Mouse (Mus musculus) hindbrain, postnatal 0 days (tissue): ENCODE results near the gene Cldn34b2. TPM values are rescaled to one million over a fixed set of nuclear protein-coding genes. Genes with fewer than 3 reads are reported as not detected.
A peak's percentile ranks its signal among the peaks of the same experiment; 100 is the strongest.
"Not testable (repeated sequence)": the region's sequence is repeated elsewhere in the genome, so short reads cannot be mapped to it uniquely, and the experiment has no call there.

Source experiments
- ATAC-seq: fragments of 200-750 bp; cut with Nextera tagmentation; 2 replicates; pipeline ENCODE4 v1.8.0; 2017; ENCODE audit warnings: mild to moderate bottlenecking, moderate TSS enrichment, moderate library complexity
- DNase-seq: peaks from one replicate; pipeline ENCODE4 v3.0.0-alpha.2; 2015; ENCODE audit warnings: low spot score
- H3K27ac ChIP-seq: fragments of 300-500 bp; sonication (generic); 2 replicates; pipeline ENCODE4 v1.5.1; 2014; ENCODE audit warnings: mild to moderate bottlenecking
- H3K27me3 ChIP-seq: fragments of 300-500 bp; sonication (generic); 2 replicates; pipeline ENCODE4 v1.6.1; 2014; ENCODE audit warnings: low read length, mixed read lengths; ENCODE audit not compliant: insufficient read depth
- H3K36me3 ChIP-seq: fragments of 300-500 bp; sonication (generic); 2 replicates; pipeline ENCODE4 v1.6.1; 2014; ENCODE audit warnings: low read length, mixed read lengths; ENCODE audit not compliant: insufficient read depth
- H3K4me1 ChIP-seq: fragments of 300-500 bp; sonication (generic); 2 replicates; pipeline ENCODE4 v1.6.1; 2014; ENCODE audit warnings: antibody characterized with exemption, low read length, mixed read lengths; ENCODE audit not compliant: insufficient read depth
- H3K4me2 ChIP-seq: fragments of 300-500 bp; sonication (generic); 2 replicates; pipeline ENCODE4 v1.6.1; 2014; ENCODE audit warnings: low read depth, mild to moderate bottlenecking, low read length, moderate library complexity, mixed read lengths
- H3K4me3 ChIP-seq: fragments of 300-500 bp; sonication (generic); 2 replicates; pipeline ENCODE4 v1.5.1; 2014; ENCODE audit warnings: low read length
- H3K9ac ChIP-seq: fragments of 300-500 bp; sonication (generic); replicated peaks from 2 replicates; pipeline ENCODE4 v1.6.1; 2014; ENCODE audit warnings: mild to moderate bottlenecking, low read length, moderate library complexity, mixed read lengths
- H3K9me3 ChIP-seq: fragments of 300-500 bp; sonication (generic); 2 replicates; pipeline ENCODE4 v1.6.1; 2016; ENCODE audit warnings: low read length, mixed read lengths
- CTCF ChIP-seq: IDR thresholded peaks from 2 replicates; pipeline ENCODE4 v1.5.1; 2016; ENCODE audit warnings: antibody characterized with exemption, control low read depth, low read depth
- WGBS: fragments of 180-500 bp; shearing (Covaris S2); extraction: QIAGEN DNeasy Blood & Tissue Kit; methylation state at CpG from one replicate; pipeline ENCODE4 v1.1.7; 2014; 5-methylcytosine and 5-hydroxymethylcytosine counted together
- polyA plus RNA-seq: library from polyadenylated mRNA; unstranded; fragments of >200 nt; fragmentation: Nextera tagmentation; extraction: Ambion mirVana; gene quantifications from 2 replicates; pipeline ENCODE4 v1.2.1, GENCODE M21; 2015
- total RNA-seq: library from RNA; depleted of rRNA; stranded (reverse); fragments of >200 nt; gene quantifications from 2 replicates; pipeline ENCODE4 v1.2.3, GENCODE M21; 2014; rRNA removed

Gene Cldn34b2
- total and polyA plus RNA-seq, 2 experiments from 2014 or later: not detected

DNA sequence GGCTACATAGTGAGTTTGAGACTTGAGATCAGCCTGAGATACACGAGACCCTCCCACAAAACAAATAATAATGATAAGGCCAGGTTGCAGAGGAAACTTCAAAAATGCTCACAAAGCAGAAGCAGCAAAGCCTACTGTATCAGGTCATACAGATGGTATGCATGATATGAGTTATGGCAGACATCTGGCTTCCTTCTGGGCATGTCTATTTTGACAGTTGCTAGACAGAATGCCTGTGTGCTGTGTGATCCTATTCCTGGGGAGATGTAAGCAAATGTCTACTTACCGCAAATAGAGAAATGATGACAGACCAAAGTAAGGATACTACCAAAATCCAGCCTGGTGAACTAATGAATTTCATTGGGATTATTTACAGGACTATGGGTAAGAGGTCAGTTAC is 38.1 kb upstream of the Cldn34b2 start:
- Histone ChIP-seq H3K27me3 (no peaks in the 10 kb centered on the region), H3K27ac (no peak overlapping the region), H3K9ac (no peak overlapping the region), H3K9me3 (no peaks in the 10 kb centered on the region), H3K4me3 (no peak overlapping the region), H3K4me1 (no peaks in the 10 kb centered on the region), H3K36me3 (no peaks in the 10 kb centered on the region), H3K4me2 (no peak overlapping the region)
- ATAC-seq (no peak), DNase-seq (no peak)
- WGBS: 75% methylated on average over 2 of the region's 2 CpGs
- no peak for TF ChIP-seq CTCF

- Histone ChIP-seq H3K4me2 (no peak overlapping the region), H3K27me3 (no peaks in the 10 kb centered on the region), H3K9ac (no peak overlapping the region), H3K27ac (no peak overlapping the region), H3K4me1 (no peaks in the 10 kb centered on the region), H3K36me3 (no peaks in the 10 kb centered on the region), H3K4me3 (no peak overlapping the region), H3K9me3 (no peaks in the 10 kb centered on the region)
- no peak for ATAC-seq
- 74% methylated on average over 1 of the region's 1 CpGs for WGBS
- TF ChIP-seq CTCF: no peak
- no peak for DNase-seq
Measured at GRCm38 (mm10) chrX:155163553-155163952, 35.3 kb upstream of the Cldn34b2 start.

DNA sequence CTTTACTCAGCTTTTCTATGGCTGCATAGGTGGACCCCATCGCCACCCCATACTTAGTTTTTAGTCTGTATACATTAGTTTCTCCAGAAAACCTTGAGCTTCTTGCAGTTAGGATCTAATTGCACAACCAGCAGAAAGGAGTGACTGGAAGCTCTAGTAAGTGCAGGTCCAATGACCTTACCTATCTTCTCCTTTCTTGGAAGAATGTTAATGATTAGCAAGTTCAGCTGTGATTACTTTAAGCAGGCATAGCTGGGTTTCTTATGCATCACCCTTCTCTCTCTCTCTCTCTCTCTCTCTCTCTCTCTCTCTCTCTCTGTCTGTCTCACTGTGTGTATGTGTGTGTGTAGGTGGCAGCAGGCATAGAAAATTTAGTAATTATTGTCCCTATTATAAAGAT is 23.7 kb upstream of the Cldn34b2 start:
- Histone ChIP-seq H3K4me2 (no peak overlapping the region), H3K4me1 (no peaks in the 10 kb centered on the region), H3K9ac (no peak overlapping the region), H3K36me3 (no peaks in the 10 kb centered on the region), H3K27me3 (no peaks in the 10 kb centered on the region), H3K9me3 (no peaks in the 10 kb centered on the region), H3K4me3 (no peak overlapping the region), H3K27ac (no peak overlapping the region)
- no peak for DNase-seq
- no peak for TF ChIP-seq CTCF
- no peak for ATAC-seq
- WGBS: 89% methylated on average over 1 of the region's 1 CpGs

GRCm38 (mm10) chrX:155144718-155145117 is 16.5 kb upstream of the Cldn34b2 start:
- no peak overlapping the region for H3K27ac ChIP-seq
- no peak overlapping the region for H3K9ac ChIP-seq
- H3K36me3 ChIP-seq: no peaks in the 10 kb centered on the region
- H3K4me3 ChIP-seq: no peak overlapping the region
- DNase-seq (peak; percentile 8), ATAC-seq (no peak)
- 22% methylated on average over 3 of the region's 3 CpGs for WGBS
- H3K4me1 ChIP-seq: no peaks in the 10 kb centered on the region
- H3K9me3 ChIP-seq: no peaks in the 10 kb centered on the region
- H3K4me2 ChIP-seq: no peak overlapping the region
- TF ChIP-seq CTCF: peak; percentile 42
- H3K27me3 ChIP-seq: no peaks in the 10 kb centered on the region

GRCm38 (mm10) chrX:155098024-155098423 is 30.2 kb downstream of the Cldn34b2 start:
- no peak overlapping the region for H3K27ac ChIP-seq
- no peaks in the 10 kb centered on the region for H3K4me1 ChIP-seq
- TF ChIP-seq CTCF: peak; percentile 56
- ATAC-seq (no peak), DNase-seq (peak; percentile 36)
- H3K27me3 ChIP-seq: no peaks in the 10 kb centered on the region
- no peak overlapping the region for H3K9ac ChIP-seq
- H3K9me3 ChIP-seq: no peaks in the 10 kb centered on the region
- no peak overlapping the region for H3K4me3 ChIP-seq
- no peaks in the 10 kb centered on the region for H3K36me3 ChIP-seq
- no peak overlapping the region for H3K4me2 ChIP-seq

DNA sequence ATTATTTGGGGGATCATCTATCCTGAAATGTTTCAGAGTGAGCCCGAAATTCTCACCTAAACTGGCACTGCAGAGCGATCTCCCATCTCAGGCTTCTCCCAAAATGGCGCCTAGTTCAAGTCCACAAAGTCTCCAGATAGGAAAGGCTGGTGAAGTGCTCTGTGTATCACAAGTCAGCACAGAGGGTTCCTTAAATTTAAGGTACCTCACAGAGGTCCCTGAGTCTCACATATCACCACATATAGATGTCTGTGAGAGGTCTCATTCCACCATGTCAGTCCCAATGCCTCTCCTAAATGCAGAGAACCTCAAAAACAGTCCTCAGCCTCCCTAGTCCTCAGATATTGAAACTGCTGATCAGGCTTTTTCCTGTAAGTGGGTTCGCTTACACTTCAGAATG is 34.6 kb downstream of the Cldn34b2 start, which contains the start of gene Magea2:
Gene Magea2, minus strand, starts transcription at position 101 of the 400 bp plus-strand sequence.
- H3K4me3 ChIP-seq, H3K9ac ChIP-seq, ATAC-seq, DNase-seq, H3K4me1 ChIP-seq, H3K27me3 ChIP-seq, H3K9me3 ChIP-seq, H3K36me3 ChIP-seq, H3K27ac ChIP-seq, H3K4me2 ChIP-seq: not testable (repeated sequence)
- 89% methylated on average over 2 of the region's 4 CpGs for WGBS

- not testable (repeated sequence) for H3K4me2 ChIP-seq, H3K9me3 ChIP-seq, H3K4me3 ChIP-seq, H3K36me3 ChIP-seq, H3K4me1 ChIP-seq, H3K27me3 ChIP-seq, H3K9ac ChIP-seq, ATAC-seq, H3K27ac ChIP-seq, DNase-seq
- 89% methylated on average over 1 of the region's 2 CpGs for WGBS
Measured at GRCm38 (mm10) chrX:155089693-155090092, 38.5 kb downstream of the Cldn34b2 start, which contains the start of gene Magea1. Gene Magea1, minus strand, starts transcription at chrX:155089793.

Other genes with a start within 250 kb of the Cldn34b2 start
- not detected in 2 replicates for gene Cldn34b1, start 238.1 kb downstream of the Cldn34b2 start, total RNA-seq
- gene Cldn34b1, start 238.1 kb downstream of the Cldn34b2 start, polyA plus RNA-seq: not detected in 2 replicates
- not detected in 2 replicates for gene Magea6, start 192.4 kb downstream of the Cldn34b2 start, total RNA-seq
- gene Magea6, start 192.4 kb downstream of the Cldn34b2 start, polyA plus RNA-seq: not detected in 2 replicates
- gene Magea3, start 178.9 kb downstream of the Cldn34b2 start, total RNA-seq: not detected in 2 replicates
- gene Magea3, start 178.9 kb downstream of the Cldn34b2 start, polyA plus RNA-seq: not detected in 2 replicates
- gene Magea8, start 132.6 kb downstream of the Cldn34b2 start, total RNA-seq: not detected in 2 replicates
- gene Magea8, start 132.6 kb downstream of the Cldn34b2 start, polyA plus RNA-seq: not detected in 2 replicates
- not detected in 2 replicates for gene Magea5, start 65.3 kb downstream of the Cldn34b2 start, total RNA-seq
- not detected in 2 replicates for gene Magea5, start 65.3 kb downstream of the Cldn34b2 start, polyA plus RNA-seq
- not detected in 2 replicates for gene Magea1, start 38.6 kb downstream of the Cldn34b2 start, total RNA-seq
- gene Magea1, start 38.6 kb downstream of the Cldn34b2 start, polyA plus RNA-seq: not detected in 2 replicates
- not detected in 2 replicates for gene Magea2, start 34.7 kb downstream of the Cldn34b2 start, total RNA-seq
- gene Magea2, start 34.7 kb downstream of the Cldn34b2 start, polyA plus RNA-seq: not detected in 2 replicates
- gene Sat1, start 88.0 kb upstream of the Cldn34b2 start, total RNA-seq: 30.2 and 34.6 TPM in 2 replicates
- 107 and 109 TPM in 2 replicates for gene Sat1, start 88.0 kb upstream of the Cldn34b2 start, polyA plus RNA-seq
- gene Acot9, start 134.0 kb upstream of the Cldn34b2 start, total RNA-seq: 21.3 and 28.1 TPM in 2 replicates
- 49.5 and 50.7 TPM in 2 replicates for gene Acot9, start 134.0 kb upstream of the Cldn34b2 start, polyA plus RNA-seq
- gene Prdx4, start 212.3 kb upstream of the Cldn34b2 start, total RNA-seq: 87.6 and 110 TPM in 2 replicates
- gene Prdx4, start 212.3 kb upstream of the Cldn34b2 start, polyA plus RNA-seq: 138 and 143 TPM in 2 replicates